Mouse (Mus musculus) fibroblast of lung, adult 2 months (primary cell): Measurements from ENCODE around the gene Kctd10.

Source experiments
- DNase-seq: peaks from one replicate; pipeline ENCODE4 v3.0.0-alpha.2; 2011; ENCODE audit warnings: low read depth

Gene Kctd10

GRCm38 (mm10) chr5:114380209-114381012 is at the start of gene Kctd10, which contains the start of gene Ube3b:
Gene Kctd10 (minus strand): TSS chr5:114380508.
Gene Ube3b (plus strand): TSS chr5:114380607.
- DNase-seq, result peak; percentile 80

- no peak for DNase-seq
These were observed 49.5 kb upstream of the Kctd10 start for GRCm38 (mm10) chr5:114429781-114430180.

GRCm38 (mm10) chr5:114428621-114429020 is 48.3 kb upstream of the Kctd10 start:
- no peak for DNase-seq

GRCm38 (mm10) chr5:114426732-114427131 is 46.4 kb upstream of the Kctd10 start:
- DNase-seq, result no peak

GRCm38 (mm10) chr5:114423961-114424360 is 43.7 kb upstream of the Kctd10 start:
- DNase-seq, result no peak

DNA sequence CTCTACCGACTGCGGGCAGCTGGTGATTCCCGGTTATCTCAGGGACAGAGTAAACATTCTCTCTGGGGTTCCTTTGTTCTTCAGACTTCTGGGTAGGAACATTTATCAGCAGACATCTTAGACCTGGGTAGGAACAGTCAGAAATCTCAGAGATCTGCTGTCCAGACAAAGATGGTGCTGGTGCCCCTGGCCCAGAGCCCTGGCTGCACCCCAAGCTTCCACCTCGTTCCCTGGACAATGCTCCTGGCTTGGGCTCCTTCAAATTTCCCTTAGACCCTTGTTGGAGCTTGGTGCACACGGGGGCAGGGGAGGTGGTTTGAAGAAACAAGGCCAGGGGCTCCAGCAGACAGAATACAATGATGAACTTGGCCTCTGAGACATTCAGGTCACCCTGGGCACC is 42.3 kb upstream of the Kctd10 start:
- no peak for DNase-seq

GRCm38 (mm10) chr5:114421561-114422298 is 41.4 kb upstream of the Kctd10 start:
- DNase-seq, result no peak

DNA sequence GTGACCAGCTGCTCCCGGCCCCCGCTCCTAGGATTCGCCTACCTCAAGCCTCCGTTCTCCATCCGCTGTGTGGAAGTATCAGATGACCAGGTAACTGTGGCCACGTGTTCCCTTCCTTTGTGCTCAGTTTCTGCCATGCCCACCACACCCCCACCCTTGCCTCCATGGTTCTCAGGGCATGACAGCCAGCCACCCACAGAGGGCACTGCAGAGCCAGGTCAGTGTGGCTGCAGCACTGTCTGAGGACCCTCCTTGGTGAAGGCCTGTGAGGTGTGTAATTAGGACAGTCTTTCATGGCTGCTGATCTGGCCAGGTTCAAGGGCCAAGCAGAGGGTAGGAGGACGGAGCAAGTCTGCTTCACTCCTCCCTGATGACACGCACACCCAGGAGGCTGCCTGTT is 38.2 kb upstream of the Kctd10 start:
- no peak for DNase-seq

DNA sequence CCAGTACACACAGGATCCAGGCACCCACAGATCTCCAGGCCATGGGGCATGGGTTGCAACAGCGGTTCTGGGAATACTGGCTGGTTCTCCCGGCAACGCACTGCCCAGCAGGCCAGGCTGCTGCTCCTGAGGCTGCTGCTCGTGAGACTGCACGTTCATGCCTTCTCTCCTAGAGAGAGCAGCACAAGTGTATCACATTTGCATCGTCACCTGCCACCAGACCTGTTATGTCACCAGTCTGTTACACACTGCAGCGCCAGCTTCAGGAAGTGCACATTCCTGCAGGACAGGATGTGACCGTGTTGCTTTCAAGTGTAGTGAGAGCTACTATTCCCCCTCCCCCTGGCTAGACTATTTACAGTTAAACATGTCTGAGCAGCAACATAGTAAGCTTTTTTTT is 36.5 kb upstream of the Kctd10 start:
- DNase-seq, result no peak

DNA sequence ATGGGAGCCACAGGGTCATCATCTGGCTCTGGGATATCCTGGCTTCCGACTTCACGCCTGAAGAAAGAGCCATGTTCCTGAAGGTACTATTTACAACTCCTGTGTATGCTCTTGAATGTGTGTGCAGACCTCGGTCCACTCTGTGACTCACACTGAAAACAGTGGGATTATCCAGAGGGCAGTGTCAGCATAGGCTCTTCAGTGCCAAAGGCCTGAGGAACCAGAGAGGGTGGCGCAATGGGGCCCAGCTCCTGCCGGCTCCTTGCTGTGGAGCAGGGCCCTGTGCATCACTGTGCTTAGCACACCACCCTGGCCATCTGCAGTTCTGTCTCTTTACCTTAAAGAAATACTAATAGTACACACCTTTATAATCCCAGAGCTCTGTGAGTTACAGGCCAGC is 35.3 kb upstream of the Kctd10 start:
- no peak for DNase-seq

GRCm38 (mm10) chr5:114413067-114413735 is 32.9 kb upstream of the Kctd10 start:
- DNase-seq, result peak; percentile 65

DNA sequence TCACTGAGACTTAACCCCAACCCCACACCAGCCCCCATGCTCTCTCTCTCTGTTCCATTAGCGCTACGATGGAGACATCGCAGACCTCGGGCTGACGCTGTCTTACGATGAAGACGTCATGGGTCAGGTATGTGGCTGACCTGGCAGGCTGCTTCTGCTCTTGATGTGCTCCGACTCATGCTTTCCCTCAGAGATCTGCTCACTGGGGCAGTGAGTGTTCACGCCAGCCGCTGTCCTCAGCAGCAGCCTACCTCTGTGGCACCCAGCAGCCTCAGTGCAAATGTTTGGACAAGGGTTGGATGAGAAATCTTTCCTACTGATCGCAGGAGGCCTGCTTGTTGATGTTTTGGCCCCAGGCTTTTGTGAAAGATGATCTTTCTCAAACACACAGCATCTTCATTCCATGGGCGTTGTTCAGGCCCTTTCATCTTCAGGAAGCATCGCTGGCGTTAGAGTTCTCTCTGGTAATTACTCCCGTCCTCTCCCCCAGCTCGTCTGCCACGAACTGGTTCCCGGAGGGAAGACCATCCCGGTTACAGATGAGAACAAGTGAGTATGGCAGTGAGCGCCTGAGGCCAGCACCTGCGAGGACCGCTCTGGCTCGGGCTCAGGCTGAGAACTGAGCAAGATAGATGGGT is 32.2 kb upstream of the Kctd10 start:
- DNase-seq, result no peak

DNA sequence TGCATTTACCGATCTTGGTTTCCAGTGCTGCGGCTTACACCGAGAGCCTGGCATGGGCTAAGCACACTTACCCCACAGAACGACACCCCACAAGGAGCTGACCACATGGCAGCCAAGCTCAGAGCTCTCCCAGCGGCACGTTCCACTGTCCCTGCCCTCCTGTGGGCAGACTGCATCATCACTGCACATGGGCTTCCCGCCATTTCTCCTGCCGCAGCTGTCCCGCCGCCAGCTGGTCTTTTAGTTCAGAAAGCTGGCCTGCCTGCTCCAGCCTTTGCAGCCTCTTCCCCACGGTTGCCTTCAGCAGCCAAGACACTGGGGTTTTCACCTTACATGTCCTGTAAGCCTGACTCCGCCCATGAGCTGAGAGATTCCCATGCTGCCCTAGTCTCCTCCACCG is 30.1 kb upstream of the Kctd10 start:
- DNase-seq, result no peak

DNA sequence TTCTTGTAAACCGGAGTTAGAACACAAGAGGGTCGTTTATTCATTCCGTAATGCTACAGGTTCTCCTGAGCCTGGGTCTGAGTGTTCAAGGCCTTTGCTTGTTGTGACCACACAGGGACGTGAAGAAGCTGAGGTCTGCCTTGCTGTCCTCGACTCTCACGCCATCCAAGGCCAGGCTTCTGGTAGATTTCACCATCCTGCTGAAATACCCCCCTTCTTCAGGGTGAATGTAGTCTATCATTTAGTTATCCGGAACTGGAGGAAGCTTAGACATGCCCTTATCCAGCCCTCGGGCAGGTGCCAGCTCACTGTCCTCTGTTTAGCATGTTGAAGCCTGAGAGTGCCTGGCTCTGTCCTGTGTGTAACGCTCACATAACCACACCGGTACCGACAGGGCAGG is 28.5 kb upstream of the Kctd10 start:
- DNase-seq, result no peak

- DNase-seq, result no peak
These were observed 27.5 kb upstream of the Kctd10 start for GRCm38 (mm10) chr5:114407810-114408209.

DNA sequence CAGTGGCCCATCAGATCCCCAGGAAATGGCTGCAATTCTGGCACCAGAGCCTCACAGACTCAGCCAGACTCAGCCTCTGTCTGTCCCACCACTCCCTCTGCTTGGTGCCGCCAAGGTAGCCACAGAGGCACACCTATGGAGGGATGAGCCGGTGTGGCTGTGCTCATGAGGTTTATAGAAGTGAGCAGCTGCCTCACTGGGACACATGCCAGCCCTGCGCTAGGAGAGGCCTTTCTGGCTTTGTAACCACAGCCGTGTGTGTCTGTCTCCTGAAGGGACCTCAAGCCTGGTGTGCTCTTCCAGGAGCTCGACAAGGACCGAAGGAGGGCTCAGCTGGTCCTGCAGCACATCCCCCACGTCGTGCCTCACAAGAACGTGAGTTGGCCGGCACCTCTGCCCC is 27.0 kb upstream of the Kctd10 start:
- no peak for DNase-seq

DNA sequence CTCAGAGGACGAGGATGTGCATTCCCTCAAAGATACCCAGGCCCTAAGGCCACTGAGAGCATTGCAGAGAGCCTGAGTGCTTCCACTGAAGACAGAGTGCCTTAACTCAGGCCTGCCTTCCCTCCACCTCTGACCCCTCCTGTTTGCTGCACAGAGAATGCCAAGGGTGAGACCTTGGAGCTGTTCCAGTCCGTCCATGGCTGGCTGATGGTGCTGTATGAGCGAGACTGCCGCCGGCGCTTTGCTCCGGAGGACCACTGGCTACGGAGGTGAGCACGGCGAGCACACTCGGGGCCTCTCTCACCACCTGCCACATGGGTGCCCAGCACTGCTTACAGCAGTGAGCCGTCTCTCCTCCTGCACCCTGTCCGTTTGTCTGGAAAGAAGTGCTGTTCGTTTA is 26.3 kb upstream of the Kctd10 start:
- DNase-seq, result no peak

GRCm38 (mm10) chr5:114393169-114393568 is 12.9 kb upstream of the Kctd10 start:
- no peak for DNase-seq

DNA sequence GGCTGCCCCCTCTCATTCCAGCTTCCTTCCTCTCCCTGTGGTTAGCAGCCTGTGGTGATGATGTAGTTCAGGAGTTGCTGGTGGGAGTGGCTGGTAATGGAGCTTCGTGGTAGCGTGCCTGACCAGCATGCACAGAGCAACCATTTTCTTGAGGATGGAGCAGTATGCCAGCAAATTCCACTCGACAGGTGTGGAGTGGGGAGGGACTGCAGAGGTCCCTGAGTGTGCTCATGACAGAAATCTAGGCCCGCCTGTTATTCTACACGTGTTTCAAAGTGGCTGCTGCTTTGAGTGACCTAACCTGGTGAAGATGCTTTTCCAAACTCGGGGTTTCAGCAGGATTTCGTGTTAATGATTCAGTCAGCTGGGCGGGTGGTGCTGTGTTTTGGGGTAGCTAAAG is 4.1 kb upstream of the Kctd10 start:
- DNase-seq, result no peak

- no peak for DNase-seq
These were observed 3.0 kb upstream of the Kctd10 start for GRCm38 (mm10) chr5:114383184-114383904.

GRCm38 (mm10) chr5:114381013-114381351 is 674 bp upstream of the Kctd10 start:
- DNase-seq, result no peak

- no peak for DNase-seq
These were observed 545 bp downstream of the Kctd10 start for GRCm38 (mm10) chr5:114379763-114380162.
